Mouse (Mus musculus): Measurements from ENCODE around the gene Jakmip3. TPM values are rescaled to one million over a fixed set of nuclear protein-coding genes. Genes with fewer than 3 reads are reported as not detected.

Jakmip3 gene
- polyA plus RNA-seq, 1 experiment: not detected

DNA sequence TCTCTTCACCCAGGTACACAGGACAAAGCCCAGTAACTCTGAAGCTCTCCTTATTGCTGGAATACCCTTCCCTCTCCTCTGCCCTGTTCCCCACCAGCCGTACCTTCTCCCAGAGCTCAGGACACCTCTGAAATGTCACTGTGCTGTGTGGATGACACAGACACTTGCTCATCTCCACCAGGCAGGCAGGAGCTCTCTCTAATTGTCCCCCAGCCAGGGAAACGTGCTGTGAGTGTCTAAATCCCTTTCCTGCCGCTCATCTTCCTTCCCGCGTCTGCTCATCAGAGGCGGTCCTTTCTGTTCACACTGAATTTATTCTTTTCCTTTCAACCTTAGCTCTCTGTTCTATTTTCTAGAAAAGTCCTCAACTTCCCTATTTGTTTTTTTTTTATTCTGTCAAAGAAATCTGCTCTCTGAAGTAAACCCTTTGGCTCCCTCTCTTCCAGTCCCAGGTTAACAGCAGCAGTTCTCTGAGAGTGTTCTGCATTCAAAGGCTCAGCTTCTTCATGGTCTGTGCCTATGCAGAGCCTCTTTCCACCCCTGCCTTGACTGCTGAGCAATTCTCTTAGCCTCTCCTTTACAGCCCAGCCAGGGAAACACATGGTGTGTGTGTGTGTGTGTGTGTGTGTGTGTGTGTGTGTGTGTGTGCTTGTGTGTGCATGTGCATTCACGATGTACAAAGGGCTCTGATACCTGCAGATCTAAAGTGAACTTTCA lies 69.4 kb downstream of the Jakmip3 start:
- Histone ChIP-seq H3K27me3 (ENCODE audit: control insufficient read depth, insufficient read depth, insufficient read length) (peaks cover 34% of the 10 kb centered on the region), H3ac (ENCODE audit: control insufficient read depth, insufficient read length, low read depth) (no peak overlapping the region)

GRCm38 (mm10) chr7:139011027-139011426 lies 70.5 kb downstream of the Jakmip3 start:
- Histone ChIP-seq H3K36me3 (ENCODE audit: control insufficient read depth, insufficient read depth) (no peaks in the 10 kb centered on the region), H3K4me3 (ENCODE audit: insufficient read depth, poor library complexity, severe bottlenecking) (no peak overlapping the region), H3K79me3 (ENCODE audit: low read depth) (no peaks in the 10 kb centered on the region), H3K79me2 (ENCODE audit: control insufficient read depth, insufficient read depth) (no peaks in the 10 kb centered on the region), H3K27me3 (ENCODE audit: control insufficient read depth, insufficient read depth, insufficient read length) (peaks cover 43% of the 10 kb centered on the region), H3ac (ENCODE audit: control insufficient read depth, insufficient read length, low read depth) (no peak overlapping the region)
- TF ChIP-seq USF1 (IDR thresholded peaks at IDR 0.05; ENCODE audit: low read depth) (no peak), MAX (IDR thresholded peaks at IDR 0.05) (no peak), CTCF (IDR thresholded peaks at IDR 0.05; ENCODE audit: control insufficient read depth, insufficient read depth, insufficient read length) (peak; percentile 55), MYOG (IDR thresholded peaks at IDR 0.05; ENCODE audit: control insufficient read depth, extremely low read depth, insufficient read length) (no peak), CEBPB (IDR thresholded peaks at IDR 0.05; ENCODE audit: low read depth) (no peak)

More for the DNA sequence above, 69.4 kb downstream of the Jakmip3 start:
- Histone ChIP-seq H3K36me3 (ENCODE audit: control insufficient read depth, insufficient read depth) (no peaks in the 10 kb centered on the region), H3K79me2 (ENCODE audit: control insufficient read depth, insufficient read depth) (no peaks in the 10 kb centered on the region), H3K4me3 (ENCODE audit: insufficient read depth, poor library complexity, severe bottlenecking) (no peak overlapping the region), H3K79me3 (ENCODE audit: low read depth) (no peaks in the 10 kb centered on the region)
- no peak for TF ChIP-seq CTCF (IDR thresholded peaks at IDR 0.05; ENCODE audit: control insufficient read depth, insufficient read depth, insufficient read length)
- no peak for TF ChIP-seq CEBPB (IDR thresholded peaks at IDR 0.05; ENCODE audit: low read depth)
- no peak for TF ChIP-seq MAX (IDR thresholded peaks at IDR 0.05)
- no peak for TF ChIP-seq MYOD1 (IDR thresholded peaks at IDR 0.05; ENCODE audit: control insufficient read depth, insufficient read length, low read depth)
- no peak for TF ChIP-seq USF1 (IDR thresholded peaks at IDR 0.05; ENCODE audit: low read depth)
- TF ChIP-seq MYOG (IDR thresholded peaks at IDR 0.05; ENCODE audit: control insufficient read depth, extremely low read depth, insufficient read length): no peak
- TF ChIP-seq FOSL1 (IDR thresholded peaks at IDR 0.05; ENCODE audit: insufficient read depth, low read length, poor library complexity, severe bottlenecking): no peak

DNA sequence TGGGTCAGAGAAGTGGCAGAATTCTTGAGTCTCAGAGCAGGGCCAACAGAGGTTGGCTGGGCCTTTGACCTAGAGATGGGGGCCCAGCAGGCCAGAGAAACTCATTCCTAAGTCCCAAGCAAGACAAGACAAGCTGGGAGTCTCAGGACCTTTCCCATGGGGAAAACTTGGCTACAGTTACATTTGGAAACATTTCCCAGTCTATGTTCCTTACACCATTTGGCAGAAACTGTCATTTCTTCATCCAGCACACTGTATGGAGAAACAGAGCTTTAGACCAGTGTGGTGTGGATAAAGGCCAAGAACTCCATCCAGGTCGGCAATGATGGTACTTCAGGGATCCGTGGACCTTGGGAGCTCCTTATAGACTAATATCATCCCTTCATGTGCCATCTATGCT lies 71.1 kb downstream of the Jakmip3 start:
- Histone ChIP-seq H3K36me3 (ENCODE audit: control insufficient read depth, insufficient read depth) (no peaks in the 10 kb centered on the region), H3K27me3 (ENCODE audit: control insufficient read depth, insufficient read depth, insufficient read length) (peaks cover 49% of the 10 kb centered on the region), H3K79me2 (ENCODE audit: control insufficient read depth, insufficient read depth) (no peaks in the 10 kb centered on the region), H3ac (ENCODE audit: control insufficient read depth, insufficient read length, low read depth) (no peak overlapping the region), H3K79me3 (ENCODE audit: low read depth) (no peaks in the 10 kb centered on the region), H3K4me3 (ENCODE audit: insufficient read depth, poor library complexity, severe bottlenecking) (no peak overlapping the region)
- no peak for TF ChIP-seq MAX (IDR thresholded peaks at IDR 0.05)
- TF ChIP-seq FOSL1 (IDR thresholded peaks at IDR 0.05; ENCODE audit: insufficient read depth, low read length, poor library complexity, severe bottlenecking): no peak
- TF ChIP-seq CEBPB (IDR thresholded peaks at IDR 0.05; ENCODE audit: low read depth): no peak
- TF ChIP-seq CTCF (IDR thresholded peaks at IDR 0.05; ENCODE audit: control insufficient read depth, insufficient read depth, insufficient read length): no peak
- no peak for TF ChIP-seq USF1 (IDR thresholded peaks at IDR 0.05; ENCODE audit: low read depth)
- TF ChIP-seq MYOD1 (IDR thresholded peaks at IDR 0.05; ENCODE audit: control insufficient read depth, insufficient read length, low read depth): no peak

GRCm38 (mm10) chr7:139012767-139013369 lies 72.3 kb downstream of the Jakmip3 start:
- H3K79me2 ChIP-seq (ENCODE audit: control insufficient read depth, insufficient read depth): no peaks in the 10 kb centered on the region
- H3K36me3 ChIP-seq (ENCODE audit: control insufficient read depth, insufficient read depth): no peaks in the 10 kb centered on the region
- no peak overlapping the region for H3K4me3 ChIP-seq (ENCODE audit: insufficient read depth, poor library complexity, severe bottlenecking)
- TF ChIP-seq CEBPB (IDR thresholded peaks at IDR 0.05; ENCODE audit: low read depth) (no peak), USF1 (IDR thresholded peaks at IDR 0.05; ENCODE audit: low read depth) (no peak), FOSL1 (IDR thresholded peaks at IDR 0.05; ENCODE audit: insufficient read depth, low read length, poor library complexity, severe bottlenecking) (no peak), MYOD1 (IDR thresholded peaks at IDR 0.05; ENCODE audit: control insufficient read depth, insufficient read length, low read depth) (no peak), CTCF (IDR thresholded peaks at IDR 0.05; ENCODE audit: control insufficient read depth, insufficient read depth, insufficient read length) (no peak), MYOG (IDR thresholded peaks at IDR 0.05; ENCODE audit: control insufficient read depth, extremely low read depth, insufficient read length) (no peak), MAX (IDR thresholded peaks at IDR 0.05) (no peak)
- no peak overlapping the region for H3ac ChIP-seq (ENCODE audit: control insufficient read depth, insufficient read length, low read depth)
- peaks cover 52% of the 10 kb centered on the region for H3K27me3 ChIP-seq (ENCODE audit: control insufficient read depth, insufficient read depth, insufficient read length)
- H3K79me3 ChIP-seq (ENCODE audit: low read depth): no peaks in the 10 kb centered on the region

DNA sequence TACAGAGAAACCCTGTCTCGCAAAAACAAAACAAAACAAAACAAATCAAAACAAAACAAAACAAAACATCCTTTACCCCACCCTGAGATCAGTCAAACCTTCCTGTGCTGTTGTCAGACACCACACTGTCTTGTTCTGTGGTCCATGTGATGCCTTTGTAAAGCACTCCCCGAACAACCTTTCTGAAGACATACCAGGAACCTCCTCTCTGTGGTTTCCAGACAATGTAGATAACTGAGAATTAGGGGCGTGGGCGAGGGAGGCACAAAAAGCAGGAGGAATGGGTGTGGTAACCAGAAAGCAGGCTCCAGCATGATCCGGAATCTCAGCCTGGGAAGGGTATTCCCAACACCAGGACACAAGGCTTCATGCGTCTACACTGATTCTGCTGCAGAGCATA lies 74.6 kb downstream of the Jakmip3 start:
- peaks cover 47% of the 10 kb centered on the region for H3K27me3 ChIP-seq (ENCODE audit: control insufficient read depth, insufficient read depth, insufficient read length)
- no peak overlapping the region for H3ac ChIP-seq (ENCODE audit: control insufficient read depth, insufficient read length, low read depth)
- H3K79me3 ChIP-seq (ENCODE audit: low read depth): no peaks in the 10 kb centered on the region
- H3K4me3 ChIP-seq (ENCODE audit: insufficient read depth, poor library complexity, severe bottlenecking): no peak overlapping the region
- H3K36me3 ChIP-seq (ENCODE audit: control insufficient read depth, insufficient read depth): no peaks in the 10 kb centered on the region
- no peak for TF ChIP-seq CEBPB (IDR thresholded peaks at IDR 0.05; ENCODE audit: low read depth)
- no peak for TF ChIP-seq USF1 (IDR thresholded peaks at IDR 0.05; ENCODE audit: low read depth)
- TF ChIP-seq MYOD1 (IDR thresholded peaks at IDR 0.05; ENCODE audit: control insufficient read depth, insufficient read length, low read depth): no peak
- no peak for TF ChIP-seq MAX (IDR thresholded peaks at IDR 0.05)
- TF ChIP-seq MYOG (IDR thresholded peaks at IDR 0.05; ENCODE audit: control insufficient read depth, extremely low read depth, insufficient read length): no peak
- TF ChIP-seq CTCF (IDR thresholded peaks at IDR 0.05; ENCODE audit: control insufficient read depth, insufficient read depth, insufficient read length): no peak
- no peak for TF ChIP-seq FOSL1 (IDR thresholded peaks at IDR 0.05; ENCODE audit: insufficient read depth, low read length, poor library complexity, severe bottlenecking)
- no peaks in the 10 kb centered on the region for H3K79me2 ChIP-seq (ENCODE audit: control insufficient read depth, insufficient read depth)
